Mouse (Mus musculus): ENCODE data around the gene Tmem140. TPM values are rescaled to one million over a fixed set of nuclear protein-coding genes. Genes with fewer than 3 reads are reported as not detected.
A peak's percentile ranks its signal among the peaks of the same experiment; 100 is the strongest.

The Tmem140 gene
- polyA plus RNA-seq, 2 experiments = 1.7 to 2.9 TPM

DNA sequence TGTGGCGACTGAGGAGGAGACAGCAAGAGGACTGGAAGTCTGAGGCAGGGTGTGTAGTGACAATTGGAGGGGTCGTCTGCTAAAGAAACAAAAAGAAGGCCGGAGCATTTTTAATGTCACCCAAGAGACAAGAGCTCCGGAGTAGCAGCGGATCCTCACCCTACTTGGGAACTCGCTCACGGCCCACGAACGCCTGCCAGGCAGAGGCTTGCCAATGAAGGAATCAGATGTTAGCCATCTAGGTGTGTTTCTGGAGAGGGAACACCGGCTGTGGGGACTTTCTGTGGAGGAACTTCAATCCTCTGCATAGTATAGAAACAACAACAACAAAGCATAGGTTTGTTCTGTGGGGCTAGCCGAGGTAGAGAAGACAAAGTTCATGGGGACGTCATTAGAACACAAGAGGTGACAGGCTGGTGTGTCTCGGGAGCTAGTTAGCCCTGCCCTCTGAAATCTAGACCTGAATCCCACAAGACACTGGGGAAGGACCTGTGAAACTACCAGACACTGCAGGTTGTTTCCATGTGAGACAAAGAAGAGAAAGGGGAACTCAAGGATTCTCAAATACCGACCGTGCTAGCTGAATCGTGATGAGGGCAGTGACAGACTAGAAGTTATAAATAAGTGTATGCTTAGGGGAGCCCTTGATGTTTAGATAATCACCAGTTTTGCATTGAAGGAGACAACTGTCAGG, 4.5 kb downstream of the Tmem140 start:
- H3K4me2 ChIP-seq (ENCODE audit: low read depth) = no peak overlapping the region
- H3K9ac ChIP-seq (replicated peaks) = no peak overlapping the region
- H3K9me3 ChIP-seq (ENCODE audit: control insufficient read depth, low read length) = no peaks in the 10 kb centered on the region
- peaks cover 37 to 55% of the 10 kb centered on the region in 2 experiments for H3K4me1 ChIP-seq (replicated peaks; ENCODE audit: control insufficient read depth in 2 of 2, insufficient read depth in 2 of 2, low read length in 1 of 2)
- DNase-seq (ENCODE audit: low read depth in 3 of 3, low spot score in 3 of 3) = no peak
- WGBS (ENCODE audit: insufficient replicate concordance) = 62% methylated on average over 16 of the region's 16 CpGs
- no peak for ATAC-seq (ENCODE audit: insufficient read depth)
- H3K36me3 ChIP-seq (replicated peaks; ENCODE audit: control insufficient read depth, insufficient read depth, low read depth) = no peaks in the 10 kb centered on the region
- no peak overlapping the region for H3K4me3 ChIP-seq (ENCODE audit: insufficient read depth in 1 of 2, low read depth in 2 of 2, low read length in 2 of 2)
- H3K27me3 ChIP-seq (ENCODE audit: control insufficient read depth, insufficient read depth, low read length) = no peaks in the 10 kb centered on the region
- H3K27ac ChIP-seq = no peak overlapping the region
- TF ChIP-seq CTCF (IDR thresholded peaks at IDR 0.05; ENCODE audit: low read depth) (no peak), EP300 (IDR thresholded peaks at IDR 0.05; ENCODE audit: low read depth) (no peak)

DNA sequence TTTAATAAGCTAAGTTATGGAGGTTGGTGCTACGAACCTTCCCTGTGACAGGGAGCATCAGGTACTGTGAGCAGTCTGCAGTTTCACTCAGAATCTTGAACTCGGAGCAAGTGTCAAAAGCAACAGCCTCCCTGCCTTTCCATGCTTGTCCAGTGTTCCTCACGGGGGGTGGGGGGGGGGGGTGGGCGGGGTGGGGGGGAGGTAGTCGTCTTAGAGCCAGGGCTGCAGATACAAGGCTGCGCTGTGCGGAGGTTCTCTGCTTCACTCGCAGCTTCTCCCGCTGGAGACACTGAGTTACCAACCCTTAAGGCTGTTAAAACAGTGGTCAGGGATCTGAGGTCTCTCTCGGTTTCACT, 5.0 kb downstream of the Tmem140 start:
- no peaks in the 10 kb centered on the region for H3K9me3 ChIP-seq (ENCODE audit: control insufficient read depth, low read length)
- no peaks in the 10 kb centered on the region for H3K36me3 ChIP-seq (replicated peaks; ENCODE audit: control insufficient read depth, insufficient read depth, low read depth)
- H3K9ac ChIP-seq (replicated peaks) = peak overlapping the region; percentile 14
- H3K4me1 ChIP-seq (replicated peaks; ENCODE audit: control insufficient read depth in 2 of 2, insufficient read depth in 2 of 2, low read length in 1 of 2) = peaks cover 35 to 50% of the 10 kb centered on the region in 2 experiments
- DNase-seq (ENCODE audit: low read depth in 3 of 3, low spot score in 3 of 3) = no peak
- ATAC-seq (ENCODE audit: insufficient read depth) = no peak
- no peak for TF ChIP-seq EP300 (IDR thresholded peaks at IDR 0.05; ENCODE audit: low read depth)
- no peak for TF ChIP-seq CTCF (IDR thresholded peaks at IDR 0.05; ENCODE audit: low read depth)
- H3K27ac ChIP-seq = no peak overlapping the region; the same call in 1 of the 2 replicates
- peak overlapping the region; percentile 58; the same call in 1 of the 2 replicates for H3K4me2 ChIP-seq (ENCODE audit: low read depth)
- WGBS (ENCODE audit: insufficient replicate concordance) = 48% methylated on average over 10 of the region's 10 CpGs
- no peak overlapping the region for H3K4me3 ChIP-seq (ENCODE audit: insufficient read depth in 1 of 2, low read depth in 2 of 2, low read length in 2 of 2)
- H3K27me3 ChIP-seq (ENCODE audit: control insufficient read depth, insufficient read depth, low read length) = no peaks in the 10 kb centered on the region

DNA sequence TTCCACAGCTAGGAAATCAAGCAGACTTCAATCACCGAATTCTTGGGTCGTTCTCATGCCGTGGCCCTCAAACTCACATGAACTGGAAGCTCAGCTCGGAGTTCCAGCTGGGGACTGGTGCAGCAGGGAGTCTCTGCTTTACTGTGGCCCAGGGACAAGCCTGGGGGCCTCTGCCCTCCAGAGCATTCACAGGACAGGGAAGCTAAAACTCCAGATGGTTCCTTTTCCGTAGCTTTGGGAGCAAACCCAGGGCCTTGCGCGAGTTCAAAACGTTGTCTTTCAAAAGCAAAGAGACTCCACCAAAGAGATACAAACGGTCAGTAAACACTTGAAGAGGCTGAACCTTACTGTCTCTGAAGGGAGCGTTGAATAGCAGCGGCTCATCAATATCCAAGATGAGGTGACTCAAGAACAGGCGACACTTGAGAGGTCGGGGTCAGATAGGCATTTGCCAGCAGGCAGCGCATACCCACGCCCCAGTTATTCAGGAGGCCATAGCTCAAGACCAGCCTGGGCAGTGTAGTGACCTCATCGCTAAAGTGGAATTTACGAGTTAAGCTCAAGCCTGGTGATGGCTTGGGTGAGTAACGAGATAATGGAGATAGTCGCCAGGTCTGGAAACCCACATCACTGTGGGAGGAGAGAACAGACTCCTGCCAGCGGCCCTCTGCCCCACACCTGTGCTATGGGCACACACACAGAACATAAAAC, 5.7 kb downstream of the Tmem140 start:
- peak overlapping the region; percentile 14 for H3K9ac ChIP-seq (replicated peaks)
- H3K4me2 ChIP-seq (ENCODE audit: low read depth) = peak overlapping the region; percentile 58
- H3K4me3 ChIP-seq (ENCODE audit: insufficient read depth in 1 of 2, low read depth in 2 of 2, low read length in 2 of 2) = no peak overlapping the region; a peak in 1 of 4 replicates
- TF ChIP-seq CTCF (IDR thresholded peaks at IDR 0.05; ENCODE audit: low read depth) (no peak), EP300 (IDR thresholded peaks at IDR 0.05; ENCODE audit: low read depth) (no peak)
- H3K4me1 ChIP-seq (replicated peaks; ENCODE audit: control insufficient read depth in 2 of 2, insufficient read depth in 2 of 2, low read length in 1 of 2) = peaks cover 35 to 44% of the 10 kb centered on the region in 2 experiments
- ATAC-seq (ENCODE audit: insufficient read depth) (peak; percentile 25; the same call in 1 of the 2 replicates), DNase-seq (ENCODE audit: low read depth in 3 of 3, low spot score in 3 of 3) (no peak)
- H3K27me3 ChIP-seq (ENCODE audit: control insufficient read depth, insufficient read depth, low read length) = no peaks in the 10 kb centered on the region
- no peaks in the 10 kb centered on the region for H3K9me3 ChIP-seq (ENCODE audit: control insufficient read depth, low read length)
- H3K36me3 ChIP-seq (replicated peaks; ENCODE audit: control insufficient read depth, insufficient read depth, low read depth) = no peaks in the 10 kb centered on the region; the same call in 1 of the 2 replicates
- H3K27ac ChIP-seq = peak overlapping the region; percentile 80
- 47% methylated on average over 20 of the region's 20 CpGs for WGBS (ENCODE audit: insufficient replicate concordance)

DNA sequence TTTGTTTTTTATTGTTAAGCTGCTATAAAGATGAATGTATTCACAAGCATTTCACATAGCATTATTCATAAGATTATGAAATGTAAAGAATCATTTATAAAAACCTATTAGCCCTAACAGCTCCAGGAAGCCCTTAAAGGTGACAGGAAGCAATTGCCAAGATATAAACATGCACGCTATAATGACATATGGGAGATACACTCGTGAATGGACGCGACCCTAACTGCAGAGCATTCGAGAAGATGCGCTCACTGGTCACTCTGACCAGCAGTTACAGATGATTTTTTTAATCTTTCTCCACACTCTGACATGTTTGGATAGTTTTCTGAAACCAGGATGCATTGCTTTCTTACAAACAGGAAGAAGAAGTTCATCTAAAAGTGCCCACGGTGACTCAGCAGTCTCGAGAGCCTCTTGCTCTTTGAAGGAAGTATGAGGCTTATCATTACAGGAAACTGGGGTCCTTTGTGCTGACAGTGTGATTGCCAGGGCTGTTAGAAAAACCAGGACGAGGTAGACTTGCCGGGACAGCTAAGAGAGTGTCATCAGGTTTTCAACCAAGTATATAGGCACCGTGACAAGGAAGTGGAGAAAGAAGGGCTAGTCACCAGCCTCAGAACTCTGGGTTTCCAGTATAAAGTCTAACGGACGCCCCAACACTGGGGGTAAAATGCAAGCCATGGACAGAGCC, 6.4 kb downstream of the Tmem140 start:
- peak overlapping the region; percentile 58 for H3K4me2 ChIP-seq (ENCODE audit: low read depth)
- DNase-seq (ENCODE audit: low read depth in 3 of 3, low spot score in 3 of 3) = peak; percentile 76 to 80 (median 78)
- peak overlapping the region; percentile 80 for H3K27ac ChIP-seq
- no peaks in the 10 kb centered on the region; the same call in 1 of the 2 replicates for H3K36me3 ChIP-seq (replicated peaks; ENCODE audit: control insufficient read depth, insufficient read depth, low read depth)
- no peaks in the 10 kb centered on the region for H3K27me3 ChIP-seq (ENCODE audit: control insufficient read depth, insufficient read depth, low read length)
- ATAC-seq (ENCODE audit: insufficient read depth) = peak; percentile 64
- no peaks in the 10 kb centered on the region for H3K9me3 ChIP-seq (ENCODE audit: control insufficient read depth, low read length)
- WGBS (ENCODE audit: insufficient replicate concordance) = 10% methylated on average over 13 of the region's 13 CpGs
- TF ChIP-seq EP300 (IDR thresholded peaks at IDR 0.05; ENCODE audit: low read depth) = peak; percentile 44; the same call in 1 of the 2 replicates
- no peak for TF ChIP-seq CTCF (IDR thresholded peaks at IDR 0.05; ENCODE audit: low read depth)
- H3K4me3 ChIP-seq (ENCODE audit: insufficient read depth in 1 of 2, low read depth in 2 of 2, low read length in 2 of 2) = peak overlapping the region; percentile 10 to 47
- H3K9ac ChIP-seq (replicated peaks) = peak overlapping the region; percentile 14
- H3K4me1 ChIP-seq (replicated peaks; ENCODE audit: control insufficient read depth in 2 of 2, insufficient read depth in 2 of 2, low read length in 1 of 2) = peaks cover 40 to 51% of the 10 kb centered on the region in 2 experiments
